ENCODE assay signal across 8 mouse cellular contexts in genomic region chr5:142502414-142502813, GRCm38 (mm10). TPM values are rescaled to one million over a fixed set of nuclear protein-coding genes. Genes with fewer than 3 reads are reported as not detected.
DNase-seq lines count a peak whose midpoint lies in the region; ATAC-seq lines count a peak whose summit lies in the region.

No protein-coding gene starts in this region.

- ATAC-seq in hindbrain, embryonic 12.5 days (ENCODE audit: low FRiP score) = peak; percentile 87
- peak; percentile 90 for ATAC-seq in lung, embryonic 16.5 days (ENCODE audit: low read depth)

- no peaks in the 10 kb centered on the region for H3K9me3 ChIP-seq in hindbrain, embryonic 12.5 days (replicated peaks)
- H3K9me3 ChIP-seq in lung, embryonic 16.5 days (ENCODE audit: control insufficient read depth, low read length) = no peaks in the 10 kb centered on the region

- no peak overlapping the region for H3K27ac ChIP-seq in hindbrain, embryonic 12.5 days
- H3K27ac ChIP-seq in lung, embryonic 16.5 days (ENCODE audit: low read length) = no peak overlapping the region

- no peak overlapping the region for H3K9ac ChIP-seq in hindbrain, embryonic 12.5 days
- no peak overlapping the region for H3K9ac ChIP-seq in lung, embryonic 16.5 days (ENCODE audit: low read length)

- 6% methylated on average over 3 of the region's 3 CpGs for WGBS in hindbrain, embryonic 12.5 days
- WGBS in lung, embryonic 16.5 days = 0% methylated on average over 3 of the region's 3 CpGs

- H3K36me3 ChIP-seq in hindbrain, embryonic 12.5 days = no peaks in the 10 kb centered on the region
- no peaks in the 10 kb centered on the region for H3K36me3 ChIP-seq in lung, embryonic 16.5 days (ENCODE audit: control insufficient read depth, insufficient read depth, low read length)

- no peak overlapping the region for H3K4me3 ChIP-seq in hindbrain, embryonic 12.5 days
- no peak overlapping the region for H3K4me3 ChIP-seq in lung, embryonic 16.5 days (ENCODE audit: low read length)

- DNase-seq in R1 (ENCODE audit: low read depth, low spot score) = peak; percentile 92
- peak; percentile 94 for DNase-seq in cerebellum, postnatal 14 days
- peak; percentile 75 to 77 for DNase-seq in frontal cortex, postnatal 14 days (ENCODE audit: low spot score in 2 of 2)
- DNase-seq in layer of hippocampus, postnatal 10 days (ENCODE audit: low spot score in 2 of 2) = peak; percentile 81 to 86
- DNase-seq in ovary, postnatal 36 days (ENCODE audit: low spot score) = peak; percentile 69
- DNase-seq in thymus, postnatal 14 days = peak; percentile 63

- H3K4me2 ChIP-seq in hindbrain, embryonic 12.5 days (replicated peaks) = no peak overlapping the region
- no peak overlapping the region for H3K4me2 ChIP-seq in lung, embryonic 16.5 days (ENCODE audit: low read depth, low read length)

- H3K27me3 ChIP-seq in hindbrain, embryonic 12.5 days = peaks cover 5% of the 10 kb centered on the region
- H3K27me3 ChIP-seq in lung, embryonic 16.5 days (ENCODE audit: control insufficient read depth, insufficient read depth, low read depth, low read length) = no peaks in the 10 kb centered on the region

- peaks cover 18% of the 10 kb centered on the region; the same call in 1 of the 2 replicates for H3K4me1 ChIP-seq in hindbrain, embryonic 12.5 days
- H3K4me1 ChIP-seq in lung, embryonic 16.5 days (replicated peaks; ENCODE audit: control insufficient read depth, insufficient read depth, low read length) = no peaks in the 10 kb centered on the region

RNA-seq across cellular contexts. Expression of gene Papolb, which starts 27.5 kb away (rescaled TPM):
- 0.32 and 0.36 TPM in 2 replicates for polyA plus RNA-seq in hindbrain, embryonic 12.5 days (2016; fragmentation: Nextera tagmentation; extraction: Ambion mirVana)
- under 1 TPM; 0.67 to 0.85 TPM for total RNA-seq in layer of hippocampus, postnatal 10 days (2021)
- 0.05 and 0.18 TPM in 2 replicates for polyA plus RNA-seq in lung, embryonic 16.5 days (2015; fragmentation: Nextera tagmentation; extraction: Ambion mirVana)

RNA-seq across cellular contexts. Expression of gene Ap5z1, which starts 38.7 kb away (rescaled TPM):
- polyA plus RNA-seq in hindbrain, embryonic 12.5 days (2016; fragmentation: Nextera tagmentation; extraction: Ambion mirVana) = 14.9 and 15.6 TPM in 2 replicates
- total RNA-seq in layer of hippocampus, postnatal 10 days (2021) = 10 to 100 TPM; 19.7 to 20.8 TPM
- polyA plus RNA-seq in lung, embryonic 16.5 days (2015; fragmentation: Nextera tagmentation; extraction: Ambion mirVana) = 10.0 and 10.3 TPM in 2 replicates

RNA-seq across cellular contexts. Expression of gene Radil, which starts 48.5 kb away (rescaled TPM):
- 7.5 and 8.5 TPM in 2 replicates for polyA plus RNA-seq in hindbrain, embryonic 12.5 days (2016; fragmentation: Nextera tagmentation; extraction: Ambion mirVana)
- 10 to 100 TPM; 13.9 to 15.7 TPM for total RNA-seq in layer of hippocampus, postnatal 10 days (2021)
- polyA plus RNA-seq in lung, embryonic 16.5 days (2015; fragmentation: Nextera tagmentation; extraction: Ambion mirVana) = 3.8 and 4.1 TPM in 2 replicates
